Mouse (Mus musculus) 3T3-L1 (cell line): ENCODE data around the gene Usp32.

ENCODE experiments used
- DNase-seq: peaks from one replicate; pipeline ENCODE4 v3.0.0-alpha.2; 2015; ENCODE audit warnings: low read depth, low spot score

Gene Usp32

GRCm38 (mm10) chr11:85126257-85127102, 13.5 kb downstream of the Usp32 start:
- DNase-seq, result peak; percentile 82

GRCm38 (mm10) chr11:85123267-85123992, 16.5 kb downstream of the Usp32 start:
- DNase-seq, result no peak

GRCm38 (mm10) chr11:85122073-85122472, 17.9 kb downstream of the Usp32 start:
- no peak for DNase-seq

- DNase-seq, result no peak
Observed at GRCm38 (mm10) chr11:85117160-85117559, 22.8 kb downstream of the Usp32 start.

- no peak for DNase-seq
Observed at GRCm38 (mm10) chr11:85116084-85116844, 23.7 kb downstream of the Usp32 start.

GRCm38 (mm10) chr11:85109957-85110356, 30.0 kb downstream of the Usp32 start:
- DNase-seq, result no peak

GRCm38 (mm10) chr11:85107217-85107616, 32.7 kb downstream of the Usp32 start:
- no peak for DNase-seq

GRCm38 (mm10) chr11:85105836-85106235, 34.1 kb downstream of the Usp32 start:
- DNase-seq, result no peak

- DNase-seq, result peak; percentile 71
Observed at GRCm38 (mm10) chr11:85103763-85104162, 36.2 kb downstream of the Usp32 start.

- DNase-seq, result no peak
Observed at GRCm38 (mm10) chr11:85095116-85095515, 44.8 kb downstream of the Usp32 start.

GRCm38 (mm10) chr11:85086253-85086652, 53.7 kb downstream of the Usp32 start:
- no peak for DNase-seq

- no peak for DNase-seq
Observed at GRCm38 (mm10) chr11:85067871-85068270, 72.1 kb downstream of the Usp32 start.

- DNase-seq, result no peak
Observed at GRCm38 (mm10) chr11:85058562-85058961, 81.4 kb downstream of the Usp32 start.

GRCm38 (mm10) chr11:85057544-85057943, 82.4 kb downstream of the Usp32 start:
- DNase-seq, result peak; percentile 15

- no peak for DNase-seq
Observed at GRCm38 (mm10) chr11:85056901-85057300, 83.1 kb downstream of the Usp32 start.

- DNase-seq, result no peak
Observed at GRCm38 (mm10) chr11:85055561-85055960, 84.4 kb downstream of the Usp32 start.

- DNase-seq, result no peak
Observed at GRCm38 (mm10) chr11:85039256-85039655, 100.7 kb downstream of the Usp32 start.

- DNase-seq, result peak; percentile 48
Observed at GRCm38 (mm10) chr11:85013121-85013520, 126.8 kb downstream of the Usp32 start.

- no peak for DNase-seq
Observed at GRCm38 (mm10) chr11:85003566-85003965, 136.4 kb downstream of the Usp32 start.

GRCm38 (mm10) chr11:84995241-84995640, 144.7 kb downstream of the Usp32 start:
- DNase-seq, result no peak

GRCm38 (mm10) chr11:84992996-84993395, 147.0 kb downstream of the Usp32 start:
- no peak for DNase-seq

- DNase-seq, result no peak
Observed at GRCm38 (mm10) chr11:84988341-84988919, 151.5 kb downstream of the Usp32 start.
